Mouse (Mus musculus): ENCODE measurements around the gene Mrgprg.

Gene Mrgprg

DNA sequence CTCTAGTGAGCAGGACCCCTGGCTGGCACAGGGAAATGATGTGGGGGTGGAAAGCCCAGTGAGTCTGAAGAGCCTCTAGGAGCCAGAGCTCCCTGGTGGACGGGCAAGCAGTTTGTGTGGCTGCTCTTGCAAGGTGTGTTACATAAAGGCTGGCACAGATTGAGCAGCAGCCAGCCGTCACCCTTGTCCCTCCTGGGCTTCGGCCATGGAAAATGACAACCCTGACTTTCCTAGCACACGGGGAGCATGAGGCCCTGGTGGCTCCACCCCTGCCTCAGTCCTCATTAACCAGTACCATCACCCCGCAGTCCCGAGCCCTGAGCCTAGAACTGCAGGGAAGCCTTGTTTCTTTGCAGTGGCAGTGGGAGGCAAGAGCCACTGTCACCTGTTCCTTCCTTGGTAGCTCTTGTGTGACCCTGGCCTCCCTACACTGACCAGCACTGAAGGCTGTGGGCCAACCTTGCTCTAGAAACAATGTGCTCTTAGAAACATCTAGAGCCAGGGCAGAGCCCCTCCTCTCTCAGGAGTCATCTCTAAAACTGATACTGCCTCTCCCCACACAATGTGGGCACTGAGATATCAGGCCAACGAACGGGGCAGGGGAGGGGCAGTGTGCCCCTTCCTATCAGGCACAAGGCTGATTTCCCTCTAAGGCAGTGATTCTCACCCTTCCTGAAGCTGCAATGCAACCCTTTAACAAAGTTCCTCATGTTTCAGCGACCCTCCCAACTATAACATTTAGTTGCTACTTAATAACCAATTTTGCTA is 11.3 kb downstream of the Mrgprg start:
- DNase-seq (ENCODE audit: low spot score in 2 of 2), result no peak

DNA sequence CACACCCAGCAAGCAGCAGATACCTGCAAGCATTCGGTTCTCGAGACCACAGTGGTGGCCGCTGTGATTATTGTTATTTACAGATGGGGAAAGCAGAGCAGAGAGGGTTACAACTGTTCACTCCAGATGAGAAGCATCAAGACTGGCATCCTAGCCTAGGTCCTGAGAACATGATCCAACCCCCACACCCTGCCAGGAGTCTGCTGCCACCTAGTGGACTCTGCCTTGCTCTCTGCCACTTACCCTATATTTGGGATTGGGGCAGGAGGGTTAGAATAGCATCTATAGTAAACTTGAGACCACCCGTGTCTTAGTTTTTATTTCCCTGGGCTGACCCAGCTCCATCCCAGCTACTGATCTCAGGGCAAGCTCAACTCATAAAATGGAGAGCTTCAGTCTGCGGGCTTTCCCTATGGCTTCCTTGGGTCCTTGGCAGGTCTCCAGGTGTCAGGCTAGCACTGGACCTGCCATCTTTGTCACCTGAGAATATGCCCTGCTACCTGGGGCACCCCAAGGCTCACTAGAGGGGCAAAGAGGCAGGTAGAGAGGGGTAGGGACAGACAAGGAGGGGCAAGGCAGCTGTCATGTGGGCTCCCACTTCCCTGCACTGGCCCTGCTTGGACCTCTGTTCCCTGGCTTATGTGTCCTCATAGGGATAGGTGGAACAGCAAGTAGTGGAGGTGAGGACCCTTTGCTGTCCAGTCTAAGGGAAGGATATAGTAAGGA is 12.6 kb downstream of the Mrgprg start:
- DNase-seq (ENCODE audit: low spot score in 2 of 2), result peak in 1 of 2 experiments; percentile 54

GRCm38 (mm10) chr7:143752606-143753005 is 14.2 kb downstream of the Mrgprg start:
- no peak for DNase-seq (ENCODE audit: low spot score in 2 of 2)

DNA sequence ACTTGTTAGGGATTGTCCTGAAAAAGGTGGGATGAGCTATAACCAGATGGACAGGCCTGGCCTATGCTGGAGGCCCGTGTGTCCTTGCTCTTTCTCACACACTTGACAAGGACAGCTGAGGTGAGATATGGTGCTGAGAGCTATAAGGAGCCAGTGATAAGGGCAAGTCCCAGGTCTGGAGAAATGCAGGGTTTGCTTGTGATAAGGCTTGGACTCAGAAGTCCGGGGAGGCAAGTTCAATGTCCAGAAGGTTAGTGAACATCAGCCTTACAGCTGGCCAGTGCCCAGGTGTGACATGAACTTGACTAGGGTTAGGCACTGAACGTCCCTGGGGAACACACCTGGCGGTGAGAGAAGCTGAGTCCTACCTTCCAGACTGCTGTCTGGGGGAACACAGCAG is 14.7 kb downstream of the Mrgprg start:
- DNase-seq (ENCODE audit: low spot score in 2 of 2), result no peak

DNA sequence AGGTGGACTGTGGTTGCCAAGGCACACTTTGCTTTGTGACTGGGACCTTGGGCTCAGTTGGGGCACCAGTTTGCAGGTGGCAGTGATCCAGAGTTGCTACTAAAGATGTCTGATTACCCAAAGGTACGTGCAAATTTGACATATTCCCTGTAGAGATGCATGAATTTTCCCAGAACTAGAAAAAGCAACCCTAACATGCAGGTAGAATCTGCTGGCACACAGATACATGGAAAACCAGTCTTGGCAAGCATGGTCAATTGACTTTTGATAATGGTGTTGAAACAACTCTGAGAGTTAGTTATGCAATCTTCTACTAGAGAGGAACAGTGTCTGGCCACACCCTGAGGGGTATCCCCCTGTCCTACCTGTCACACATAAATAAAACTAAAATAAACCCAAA is 15.4 kb downstream of the Mrgprg start:
- no peak for DNase-seq (ENCODE audit: low spot score in 2 of 2)

DNA sequence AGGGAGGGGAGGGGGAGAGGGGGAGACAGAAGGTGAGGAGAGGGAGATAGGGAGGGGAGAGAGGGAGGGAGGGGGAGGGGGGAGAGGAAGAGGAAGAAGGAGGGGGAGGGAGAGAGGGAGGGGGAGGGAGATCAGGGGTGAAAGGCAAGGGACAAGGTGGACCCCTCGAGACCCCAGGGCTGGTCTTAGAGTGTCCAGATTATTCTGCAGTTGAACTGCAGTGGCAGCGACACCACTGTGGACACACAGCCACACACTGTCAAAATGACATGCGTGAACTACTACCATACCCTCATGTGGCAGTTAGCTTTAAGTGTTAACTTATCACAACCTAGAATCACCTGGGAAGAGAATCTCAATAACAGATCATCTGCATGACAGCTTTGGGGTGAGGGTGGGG is 17.7 kb downstream of the Mrgprg start:
- no peak for DNase-seq (ENCODE audit: low spot score in 2 of 2)

DNA sequence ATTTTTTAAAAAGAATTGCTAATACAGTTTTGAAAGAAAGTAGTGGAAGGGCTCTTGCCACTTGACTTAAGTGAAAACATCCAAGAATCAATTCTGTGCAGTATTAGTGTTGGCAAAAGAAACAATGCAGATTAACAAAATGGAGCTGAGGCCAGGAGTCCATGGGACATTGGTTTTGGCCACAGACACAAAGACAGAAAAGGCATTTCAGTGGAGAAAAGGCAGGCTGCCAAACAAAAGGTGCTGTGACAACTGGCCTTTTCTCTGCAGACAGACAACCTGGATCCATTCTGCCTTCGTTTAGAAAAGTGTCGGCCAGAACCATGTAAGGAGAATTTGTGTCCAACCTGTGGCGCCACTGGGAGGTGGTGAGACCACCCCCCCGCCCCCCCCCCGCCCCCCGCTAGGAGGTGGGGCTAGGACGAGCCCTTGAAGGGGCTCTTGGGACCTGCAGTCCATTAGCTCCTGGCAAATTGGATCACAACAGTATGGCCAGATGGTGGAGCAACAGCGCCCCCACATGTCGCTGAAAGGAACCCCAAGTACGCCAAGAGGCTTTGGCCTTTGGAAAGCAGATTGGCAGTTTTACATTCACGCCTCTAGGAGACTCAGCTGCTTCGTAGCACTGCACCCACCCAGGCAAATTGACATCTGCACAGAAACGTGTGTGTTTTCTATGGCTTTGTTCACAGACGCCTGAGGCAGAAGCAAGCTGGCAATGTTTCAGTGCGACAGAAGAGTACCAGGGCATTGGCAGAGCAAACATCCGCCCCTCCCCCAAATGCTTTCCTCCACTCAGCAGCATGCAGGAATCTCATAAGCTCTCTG is 18.5 kb downstream of the Mrgprg start:
- peak; percentile 38 to 63 for DNase-seq (ENCODE audit: low spot score in 2 of 2)

DNA sequence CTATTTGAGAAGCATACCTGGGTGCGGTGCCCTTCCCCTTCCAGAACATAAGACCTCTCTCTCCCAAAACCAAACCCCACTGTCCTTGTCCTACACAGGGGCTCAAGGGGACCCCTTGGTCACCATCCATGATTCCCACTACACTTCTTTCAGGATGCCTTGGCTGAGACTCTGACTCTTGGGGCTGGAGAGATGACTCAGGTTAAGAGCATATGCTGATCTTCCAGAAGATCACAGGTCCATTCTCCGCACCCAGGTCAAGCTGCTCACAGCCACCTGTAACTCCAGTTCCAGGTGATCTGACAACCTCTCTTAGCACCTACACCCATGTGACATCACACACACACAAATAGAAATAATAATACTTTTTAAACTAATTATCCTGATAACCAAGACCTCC is 26.1 kb downstream of the Mrgprg start:
- DNase-seq (ENCODE audit: low spot score in 2 of 2), result no peak

DNA sequence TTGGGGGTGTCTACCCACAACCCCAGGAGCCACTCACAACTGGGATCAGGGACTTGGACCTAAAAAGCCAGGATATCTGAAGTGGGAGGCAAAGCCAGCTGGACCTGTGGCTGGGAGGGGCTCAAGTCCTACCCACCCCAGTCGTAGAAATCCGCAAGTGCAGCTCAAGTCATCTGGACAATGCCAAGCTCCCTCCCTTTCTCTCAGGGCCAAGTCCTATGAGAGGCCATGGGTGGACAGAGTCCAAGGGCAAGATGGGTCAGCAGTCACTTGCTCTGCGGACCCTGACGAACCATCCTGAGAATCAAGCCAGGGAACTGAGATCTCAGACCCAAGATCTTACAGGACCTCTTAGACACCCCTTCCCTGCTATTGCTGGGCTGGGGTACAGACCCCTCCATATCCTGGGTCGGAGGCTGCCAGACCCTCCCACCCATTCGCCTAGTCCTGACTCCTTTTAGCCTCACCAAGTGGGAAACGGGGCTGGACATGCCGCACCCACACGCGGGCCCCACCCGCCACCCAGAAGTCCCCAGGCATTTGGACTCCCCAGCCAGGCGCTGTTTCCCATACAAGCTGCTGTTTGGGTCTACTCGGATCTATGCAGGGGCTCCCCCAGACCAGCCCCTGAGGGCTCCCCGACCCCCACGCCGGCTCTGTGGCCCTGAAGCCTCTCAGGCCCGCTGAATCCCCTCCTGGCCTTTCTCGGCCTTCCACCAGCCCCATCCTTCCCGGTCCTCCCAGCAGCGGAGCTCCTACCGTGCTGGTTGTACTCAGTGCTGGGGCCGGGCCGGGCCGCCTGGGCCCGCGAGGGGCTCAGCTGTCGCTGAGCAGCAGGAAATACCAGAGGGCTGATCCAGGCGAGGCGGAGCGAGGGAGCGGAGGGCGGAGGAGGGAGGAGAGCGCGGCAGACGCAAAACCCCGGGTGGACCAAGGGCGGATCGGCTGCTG is 27.0 kb downstream of the Mrgprg start:
- DNase-seq (ENCODE audit: low spot score in 2 of 2), result peak; percentile 19 to 22

- no peak for DNase-seq (ENCODE audit: low spot score in 2 of 2)
These were observed 28.2 kb downstream of the Mrgprg start for GRCm38 (mm10) chr7:143738601-143739006.

- no peak for DNase-seq (ENCODE audit: low spot score in 2 of 2)
These were observed 28.6 kb downstream of the Mrgprg start for GRCm38 (mm10) chr7:143738194-143738593.

DNA sequence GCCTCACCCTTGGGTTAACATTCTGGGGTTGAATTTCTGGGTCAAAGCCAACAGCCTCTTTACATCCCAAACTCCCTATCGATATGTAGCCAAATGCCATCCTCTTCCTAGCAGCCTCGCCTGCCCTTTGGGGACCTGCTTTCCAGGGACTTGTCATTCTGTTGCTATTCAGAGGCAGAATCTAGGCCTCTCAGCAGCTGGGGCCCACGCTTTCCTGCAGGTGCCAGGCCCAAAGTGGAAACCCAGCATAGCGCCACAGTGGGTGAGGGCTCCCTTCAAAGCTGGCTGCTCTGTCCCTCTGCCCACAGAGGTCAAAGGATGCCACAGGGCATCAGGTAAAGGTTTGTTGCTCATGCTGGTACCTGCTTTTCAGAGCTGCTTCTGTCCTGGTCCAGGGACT is 33.0 kb downstream of the Mrgprg start:
- no peak for DNase-seq (ENCODE audit: low spot score in 2 of 2)

DNA sequence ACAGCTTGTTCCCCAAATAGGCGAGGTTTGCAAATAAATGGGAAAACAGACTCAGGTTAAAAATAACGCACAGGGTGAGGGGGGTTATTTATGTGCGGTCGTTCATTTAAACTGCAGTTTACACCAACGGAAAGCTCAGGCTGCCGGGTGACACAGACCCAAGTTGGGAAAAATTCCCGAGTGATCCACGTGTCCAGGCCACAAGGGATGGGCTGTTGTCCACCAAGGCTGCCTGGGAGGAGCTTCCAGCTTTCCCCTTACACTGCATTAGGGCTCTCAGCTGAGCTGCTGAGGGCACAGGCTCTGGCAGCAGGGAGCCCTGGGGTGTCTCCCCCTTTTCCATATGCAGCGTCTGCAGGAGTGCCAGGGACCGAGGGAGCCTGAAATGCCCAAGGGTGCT is 36.9 kb downstream of the Mrgprg start:
- DNase-seq (ENCODE audit: low spot score in 2 of 2), result no peak

DNA sequence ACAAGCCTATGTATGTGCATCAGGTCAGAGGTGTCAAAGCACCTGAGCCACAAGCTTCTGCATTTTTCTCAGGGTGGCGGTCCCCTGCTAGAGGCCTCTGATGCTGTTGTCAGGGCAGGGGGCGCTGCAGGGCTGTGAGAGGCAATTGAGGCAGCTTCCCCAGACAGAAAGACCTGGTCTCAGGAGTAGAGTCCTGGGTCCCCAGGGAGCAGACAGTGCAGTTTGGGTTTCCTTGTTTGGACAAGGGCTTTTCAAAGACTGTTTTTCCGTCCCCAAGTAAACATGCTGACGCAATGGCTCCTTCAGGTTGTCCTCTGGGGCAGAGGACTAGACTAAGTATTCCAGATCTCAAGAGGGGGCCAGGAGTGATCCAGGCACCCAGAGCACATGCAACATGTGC is 40.4 kb downstream of the Mrgprg start:
- no peak for DNase-seq (ENCODE audit: low spot score in 2 of 2)

DNA sequence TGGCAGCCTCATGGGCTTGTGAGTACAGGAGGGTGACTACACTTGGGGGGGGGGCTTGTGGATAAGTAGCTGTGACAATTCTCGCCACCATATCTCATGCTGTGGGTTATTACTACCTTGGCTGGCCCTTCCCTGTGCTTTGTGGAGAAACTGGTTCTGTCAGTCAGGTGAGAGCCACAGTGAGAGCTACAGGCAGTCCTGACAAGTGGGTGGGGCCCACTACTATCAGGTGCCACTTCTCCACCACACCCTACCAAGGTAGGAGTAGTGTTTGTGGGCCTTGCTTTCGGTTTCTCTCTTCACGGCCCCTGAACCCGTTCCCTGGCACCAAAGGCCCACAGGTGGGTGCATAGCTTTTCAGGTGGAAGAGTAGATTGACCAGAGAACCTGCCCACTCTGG is 43.0 kb downstream of the Mrgprg start:
- no peak for DNase-seq (ENCODE audit: low spot score in 2 of 2)

- DNase-seq (ENCODE audit: low spot score in 2 of 2), result no peak
These were observed 44.1 kb downstream of the Mrgprg start for GRCm38 (mm10) chr7:143722646-143723045.

DNA sequence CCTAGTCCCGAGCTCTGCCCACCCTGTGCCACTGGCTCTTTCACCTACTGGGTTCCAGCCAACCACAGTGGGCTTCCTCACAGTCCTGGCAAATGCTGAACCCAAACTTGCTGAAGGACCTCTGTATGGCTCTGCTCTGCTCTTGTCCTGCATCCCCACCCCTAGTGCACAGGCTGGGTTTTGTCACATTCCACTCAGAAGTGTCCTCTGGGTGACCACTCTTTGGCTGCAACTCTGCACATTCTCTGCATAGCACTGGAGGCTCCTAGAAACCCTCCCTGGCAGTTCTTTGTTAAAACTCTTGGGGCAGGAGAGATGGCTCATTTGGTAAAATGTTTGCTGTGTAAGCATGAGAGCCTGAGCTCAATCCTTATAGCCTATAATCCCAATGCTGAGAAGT is 49.0 kb downstream of the Mrgprg start:
- no peak for DNase-seq (ENCODE audit: low spot score in 2 of 2)

Measured in spleen, postnatal 14 days (tissue).